Mouse (Mus musculus): ENCODE results near the gene Ptcra. TPM values are rescaled to one million over a fixed set of nuclear protein-coding genes. Genes with fewer than 3 reads are reported as not detected.
"Not testable (repeated sequence)": the region's sequence is repeated elsewhere in the genome, so short reads cannot be mapped to it uniquely, and the experiment has no call there.

Ptcra gene
- total RNA-seq (2018; cell fraction: chromatin; rRNA removed), result not detected
- not detected for total RNA-seq (2018; cell fraction: cytosol; rRNA removed)
- total RNA-seq (2018; cell fraction: nucleus; rRNA removed), result under 1 TPM in 2 of 26 experiments, not detected in 24; 0.48 to 0.56 TPM
- polyA plus RNA-seq (2018), result not detected in 3 replicates

- 80% methylated on average over 2 of the region's 2 CpGs for WGBS (ENCODE audit: missing documents)
- no peaks in the 10 kb centered on the region for H3K36me3 ChIP-seq (ENCODE audit: inconsistent target)
- no peak within 1 kb of the TSS for H3K27ac ChIP-seq
- H3K79me2 ChIP-seq (ENCODE audit: inconsistent target), result no peaks in the 10 kb centered on the region
- no peak within 1 kb of the TSS for H3K4me3 ChIP-seq (ENCODE audit: inconsistent target)
Observed at GRCm38 (mm10) chr17:46763544-46763943, at the start of gene Ptcra. Gene Ptcra, minus strand, starts transcription at chr17:46763712.

GRCm38 (mm10) chr17:46812442-46812841, 48.9 kb upstream of the Ptcra start:
- Histone ChIP-seq H3K36me3 (ENCODE audit: inconsistent target) (peaks cover 68% of the 10 kb centered on the region), H3K79me2 (ENCODE audit: inconsistent target) (no peaks in the 10 kb centered on the region; the same call in 1 of the 2 replicates), H3K27ac (no peak overlapping the region), H3K4me3 (ENCODE audit: inconsistent target) (no peak overlapping the region)
- 100% methylated on average over 1 of the region's 1 CpGs for WGBS (ENCODE audit: missing documents)

- Histone ChIP-seq H3K79me2 (ENCODE audit: inconsistent target) (no peaks in the 10 kb centered on the region; the same call in 1 of the 2 replicates), H3K36me3 (ENCODE audit: inconsistent target) (peaks cover 78% of the 10 kb centered on the region), H3K27ac (no peak overlapping the region), H3K4me3 (ENCODE audit: inconsistent target) (no peak overlapping the region)
- 100% methylated on average over 3 of the region's 3 CpGs for whole genome bisulfite sequencing (ENCODE audit: missing documents)
Observed at GRCm38 (mm10) chr17:46810672-46811071, 47.2 kb upstream of the Ptcra start.

- 89% methylated on average over 6 of the region's 6 CpGs for WGBS (ENCODE audit: missing documents)
- Histone ChIP-seq H3K4me3 (ENCODE audit: inconsistent target) (no peak overlapping the region), H3K79me2 (ENCODE audit: inconsistent target) (no peaks in the 10 kb centered on the region), H3K27ac (no peak overlapping the region), H3K36me3 (ENCODE audit: inconsistent target) (peaks cover 79% of the 10 kb centered on the region)
Observed at GRCm38 (mm10) chr17:46809131-46809830, 45.8 kb upstream of the Ptcra start.

GRCm38 (mm10) chr17:46808376-46808775, 44.9 kb upstream of the Ptcra start:
- Histone ChIP-seq H3K4me3 (ENCODE audit: inconsistent target) (no peak overlapping the region), H3K79me2 (ENCODE audit: inconsistent target) (no peaks in the 10 kb centered on the region), H3K27ac (no peak overlapping the region), H3K36me3 (ENCODE audit: inconsistent target) (peaks cover 71% of the 10 kb centered on the region)
- 100% methylated on average over 6 of the region's 10 CpGs for WGBS (ENCODE audit: missing documents)

GRCm38 (mm10) chr17:46801761-46802160, 38.2 kb upstream of the Ptcra start:
- H3K79me2 ChIP-seq (ENCODE audit: inconsistent target), result no peaks in the 10 kb centered on the region
- 88% methylated on average over 6 of the region's 6 CpGs for WGBS (ENCODE audit: missing documents)
- peak overlapping the region; percentile 10; the same call in 1 of the 2 replicates for H3K27ac ChIP-seq
- peaks cover 39% of the 10 kb centered on the region for H3K36me3 ChIP-seq (ENCODE audit: inconsistent target)
- H3K4me3 ChIP-seq (ENCODE audit: inconsistent target), result no peak overlapping the region

GRCm38 (mm10) chr17:46799680-46800079, 36.2 kb upstream of the Ptcra start:
- H3K4me3 ChIP-seq (ENCODE audit: inconsistent target), result no peak overlapping the region
- H3K27ac ChIP-seq, result no peak overlapping the region
- H3K36me3 ChIP-seq (ENCODE audit: inconsistent target), result peaks cover 22% of the 10 kb centered on the region
- WGBS (ENCODE audit: missing documents), result 27% methylated on average over 9 of the region's 10 CpGs
- no peaks in the 10 kb centered on the region for H3K79me2 ChIP-seq (ENCODE audit: inconsistent target)

- peaks cover 22% of the 10 kb centered on the region for H3K36me3 ChIP-seq (ENCODE audit: inconsistent target)
- WGBS (ENCODE audit: missing documents), result 94% methylated on average over 4 of the region's 8 CpGs
- no peak overlapping the region for H3K27ac ChIP-seq
- no peak overlapping the region for H3K4me3 ChIP-seq (ENCODE audit: inconsistent target)
- H3K79me2 ChIP-seq (ENCODE audit: inconsistent target), result no peaks in the 10 kb centered on the region
Observed at GRCm38 (mm10) chr17:46797386-46797785, 33.9 kb upstream of the Ptcra start.

- H3K4me3 ChIP-seq (ENCODE audit: inconsistent target), result no peak overlapping the region
- H3K27ac ChIP-seq, result no peak overlapping the region
- peaks cover 19% of the 10 kb centered on the region for H3K36me3 ChIP-seq (ENCODE audit: inconsistent target)
- 91% methylated on average over 4 of the region's 4 CpGs for WGBS (ENCODE audit: missing documents)
- no peaks in the 10 kb centered on the region for H3K79me2 ChIP-seq (ENCODE audit: inconsistent target)
Observed at GRCm38 (mm10) chr17:46796743-46797142, 33.2 kb upstream of the Ptcra start.

- Histone ChIP-seq H3K36me3 (ENCODE audit: inconsistent target) (no peaks in the 10 kb centered on the region), H3K79me2 (ENCODE audit: inconsistent target) (no peaks in the 10 kb centered on the region), H3K27ac (no peak overlapping the region), H3K4me3 (ENCODE audit: inconsistent target) (no peak overlapping the region)
- 79% methylated on average over 2 of the region's 2 CpGs for WGBS (ENCODE audit: missing documents)
Observed at GRCm38 (mm10) chr17:46792963-46793362, 29.5 kb upstream of the Ptcra start.

GRCm38 (mm10) chr17:46787974-46788373, 24.5 kb upstream of the Ptcra start:
- WGBS (ENCODE audit: missing documents), result 92% methylated on average over 1 of the region's 2 CpGs
- H3K4me3 ChIP-seq (ENCODE audit: inconsistent target); H3K79me2 ChIP-seq (ENCODE audit: inconsistent target); H3K36me3 ChIP-seq (ENCODE audit: inconsistent target); H3K27ac ChIP-seq: not testable (repeated sequence)

GRCm38 (mm10) chr17:46786952-46787351, 23.4 kb upstream of the Ptcra start:
- WGBS (ENCODE audit: missing documents), result 93% methylated on average over 5 of the region's 5 CpGs
- peaks cover 5% of the 10 kb centered on the region for H3K79me2 ChIP-seq (ENCODE audit: inconsistent target)
- no peak overlapping the region for H3K4me3 ChIP-seq (ENCODE audit: inconsistent target)
- H3K36me3 ChIP-seq (ENCODE audit: inconsistent target), result no peaks in the 10 kb centered on the region
- H3K27ac ChIP-seq, result no peak overlapping the region

GRCm38 (mm10) chr17:46783222-46783565, 19.7 kb upstream of the Ptcra start:
- Histone ChIP-seq H3K36me3 (ENCODE audit: inconsistent target) (peaks cover 25% of the 10 kb centered on the region), H3K4me3 (ENCODE audit: inconsistent target) (peak overlapping the region; percentile 80)
- 94% methylated on average over 2 of the region's 2 CpGs for WGBS (ENCODE audit: missing documents)

GRCm38 (mm10) chr17:46782341-46783221, 19.1 kb upstream of the Ptcra start, which contains the start of gene Rpl7l1:
Gene Rpl7l1, minus strand, starts transcription at chr17:46782672.
- peaks cover 31% of the 10 kb centered on the region for H3K36me3 ChIP-seq (ENCODE audit: inconsistent target)
- H3K27ac ChIP-seq, result peak within 1 kb of the TSS; percentile 59
- H3K79me2 ChIP-seq (ENCODE audit: inconsistent target), result peaks cover 39% of the 10 kb centered on the region
- H3K4me3 ChIP-seq (ENCODE audit: inconsistent target), result peak within 1 kb of the TSS; percentile 80
- under 1% methylated on average over 44 of the region's 44 CpGs for WGBS (ENCODE audit: missing documents)

More at GRCm38 (mm10) chr17:46783222-46783565, 19.7 kb upstream of the Ptcra start:
- H3K27ac ChIP-seq, result no peak overlapping the region
- H3K79me2 ChIP-seq (ENCODE audit: inconsistent target), result peaks cover 39% of the 10 kb centered on the region

GRCm38 (mm10) chr17:46781876-46782275, 18.4 kb upstream of the Ptcra start:
- Histone ChIP-seq H3K36me3 (ENCODE audit: inconsistent target) (peaks cover 34% of the 10 kb centered on the region), H3K27ac (peak overlapping the region; percentile 59), H3K4me3 (ENCODE audit: inconsistent target) (peak overlapping the region; percentile 80), H3K79me2 (ENCODE audit: inconsistent target) (peaks cover 39% of the 10 kb centered on the region)
- 3% methylated on average over 11 of the region's 11 CpGs for WGBS (ENCODE audit: missing documents)
